ENCODE assay signal across 8 mouse cellular contexts in the genomic region with DNA sequence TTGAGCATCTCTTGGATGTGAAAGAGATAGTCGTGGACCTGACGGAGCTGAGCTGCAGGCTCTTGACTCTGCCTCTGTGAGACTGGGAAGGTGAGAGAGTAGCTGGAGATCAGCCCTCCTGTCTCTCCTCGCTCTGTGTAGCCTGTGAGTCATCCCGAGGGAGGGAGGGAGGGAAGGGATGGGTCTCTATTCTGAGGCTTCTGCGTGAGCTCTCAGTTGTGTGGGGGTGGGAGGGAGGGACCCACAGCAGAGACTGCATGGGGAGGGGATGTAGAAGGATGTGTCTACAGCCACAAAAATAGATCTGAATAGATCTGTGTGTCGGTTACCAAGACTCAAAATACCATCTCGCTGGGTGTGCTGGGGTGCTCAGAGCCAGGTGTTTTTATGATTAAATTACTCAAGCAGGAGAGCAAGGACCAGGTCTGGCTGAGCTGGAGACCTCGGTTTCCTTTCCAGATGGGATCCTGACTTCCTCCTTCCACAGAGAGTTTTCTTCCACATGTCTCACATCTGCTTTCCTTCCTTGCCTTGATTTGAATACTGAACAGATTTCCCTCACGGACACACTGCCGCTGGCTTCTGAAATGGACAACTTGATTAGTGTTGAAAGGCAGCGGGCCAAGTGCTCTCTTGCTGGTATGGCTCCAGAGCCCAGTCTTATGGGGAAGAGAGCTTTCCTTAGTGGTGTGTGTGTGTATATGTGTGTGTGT.
DNase-seq lines count a peak whose midpoint lies in the region; ATAC-seq and TF ChIP-seq lines count a peak whose summit lies in the region.

No protein-coding gene starts in this region.

- 58% methylated on average over 11 of the region's 11 CpGs for WGBS in midbrain, embryonic 11.5 days
- WGBS in midbrain, embryonic 16.5 days, result 50% methylated on average over 10 of the region's 11 CpGs
- WGBS in hindbrain, postnatal 0 days, result 38% methylated on average over 11 of the region's 11 CpGs
- 43% methylated on average over 11 of the region's 11 CpGs for WGBS in liver, embryonic 12.5 days (ENCODE audit: insufficient replicate concordance)

- no peaks in the 10 kb centered on the region for H3K36me3 ChIP-seq in midbrain, embryonic 11.5 days (ENCODE audit: control insufficient read depth, insufficient read depth, low read length)
- H3K36me3 ChIP-seq in midbrain, embryonic 16.5 days (ENCODE audit: control insufficient read depth, insufficient read depth, low read length), result no peaks in the 10 kb centered on the region
- no peaks in the 10 kb centered on the region for H3K36me3 ChIP-seq in hindbrain, postnatal 0 days (ENCODE audit: insufficient read depth, low read length)
- no peaks in the 10 kb centered on the region for H3K36me3 ChIP-seq in liver, embryonic 12.5 days

- no peak overlapping the region for H3K9ac ChIP-seq in midbrain, embryonic 11.5 days (ENCODE audit: low read length)
- H3K9ac ChIP-seq in midbrain, embryonic 16.5 days (ENCODE audit: low read depth, low read length), result no peak overlapping the region
- no peak overlapping the region for H3K9ac ChIP-seq in hindbrain, postnatal 0 days (replicated peaks; ENCODE audit: low read length)
- no peak overlapping the region for H3K9ac ChIP-seq in liver, embryonic 12.5 days

- H3K4me3 ChIP-seq in midbrain, embryonic 11.5 days (ENCODE audit: low read depth, low read length), result no peak overlapping the region
- H3K4me3 ChIP-seq in midbrain, embryonic 16.5 days (ENCODE audit: low read depth, low read length), result no peak overlapping the region
- no peak overlapping the region for H3K4me3 ChIP-seq in hindbrain, postnatal 0 days (ENCODE audit: low read length)
- no peak overlapping the region for H3K4me3 ChIP-seq in liver, embryonic 12.5 days

- TF ChIP-seq CTCF in hindbrain, postnatal 0 days (IDR thresholded peaks at IDR 0.05; ENCODE audit: low read depth), result no peak

- peak; percentile 11 to 15 for DNase-seq in cerebellum, postnatal 14 days
- DNase-seq in cerebellum, adult 8-10 months, result no peak
- DNase-seq in midbrain, embryonic 11.5 days (ENCODE audit: low spot score, missing footprints), result peak; percentile 86
- no peak for DNase-seq in hindbrain, postnatal 0 days (ENCODE audit: low spot score)
- peak; percentile 42 for DNase-seq in right cerebral cortex, postnatal 25 days
- DNase-seq in layer of hippocampus, adult 9-10 months (ENCODE audit: low spot score), result no peak

- no peaks in the 10 kb centered on the region for H3K27me3 ChIP-seq in midbrain, embryonic 11.5 days (ENCODE audit: control insufficient read depth, insufficient read depth, low read length)
- no peaks in the 10 kb centered on the region for H3K27me3 ChIP-seq in midbrain, embryonic 16.5 days (ENCODE audit: control insufficient read depth, insufficient read depth, low read depth, low read length)
- no peaks in the 10 kb centered on the region for H3K27me3 ChIP-seq in hindbrain, postnatal 0 days (ENCODE audit: insufficient read depth, low read length)
- peaks cover 21% of the 10 kb centered on the region for H3K27me3 ChIP-seq in liver, embryonic 12.5 days (replicated peaks)

- H3K4me2 ChIP-seq in midbrain, embryonic 11.5 days, result no peak overlapping the region
- no peak overlapping the region for H3K4me2 ChIP-seq in midbrain, embryonic 16.5 days (ENCODE audit: low read length)
- no peak overlapping the region for H3K4me2 ChIP-seq in hindbrain, postnatal 0 days (ENCODE audit: low read depth, low read length)
- no peak overlapping the region for H3K4me2 ChIP-seq in liver, embryonic 12.5 days

- H3K9me3 ChIP-seq in midbrain, embryonic 11.5 days (ENCODE audit: control insufficient read depth, low read length), result no peaks in the 10 kb centered on the region
- no peaks in the 10 kb centered on the region for H3K9me3 ChIP-seq in midbrain, embryonic 16.5 days (replicated peaks; ENCODE audit: control insufficient read depth, low read length, poor library complexity, severe bottlenecking)
- no peaks in the 10 kb centered on the region for H3K9me3 ChIP-seq in hindbrain, postnatal 0 days (ENCODE audit: low read length)
- no peaks in the 10 kb centered on the region for H3K9me3 ChIP-seq in liver, embryonic 12.5 days (replicated peaks)

- no peak overlapping the region for H3K27ac ChIP-seq in midbrain, embryonic 11.5 days (ENCODE audit: low read depth, low read length)
- no peak overlapping the region for H3K27ac ChIP-seq in midbrain, embryonic 16.5 days (ENCODE audit: low read length)
- H3K27ac ChIP-seq in hindbrain, postnatal 0 days, result no peak overlapping the region
- no peak overlapping the region for H3K27ac ChIP-seq in liver, embryonic 12.5 days

- ATAC-seq in midbrain, embryonic 11.5 days (ENCODE audit: low FRiP score), result no peak
- ATAC-seq in midbrain, embryonic 16.5 days, result no peak
- peak; percentile 35; the same call in 1 of the 2 replicates for ATAC-seq in hindbrain, postnatal 0 days
- ATAC-seq in liver, embryonic 12.5 days, result no peak

- H3K4me1 ChIP-seq in midbrain, embryonic 11.5 days (ENCODE audit: control insufficient read depth, insufficient read depth, low read length), result peaks cover 4% of the 10 kb centered on the region; the same call in 1 of the 2 replicates
- H3K4me1 ChIP-seq in midbrain, embryonic 16.5 days (ENCODE audit: control insufficient read depth, insufficient read depth, low read length), result peaks cover 4% of the 10 kb centered on the region; the same call in 1 of the 2 replicates
- H3K4me1 ChIP-seq in hindbrain, postnatal 0 days (ENCODE audit: insufficient read depth, low read length), result peaks cover 7% of the 10 kb centered on the region; the same call in 1 of the 2 replicates
- H3K4me1 ChIP-seq in liver, embryonic 12.5 days, result no peaks in the 10 kb centered on the region

Comparison
In these comparisons a context has a peak if more than half of its experiments do, and no peak if none do; other contexts are left out.
1. DNase-seq: peak in cerebellum, postnatal 14 days (2 of 2), midbrain, embryonic 11.5 days (single experiment) and right cerebral cortex, postnatal 25 days (single experiment); none in cerebellum, adult 8-10 months (single experiment), hindbrain, postnatal 0 days (single experiment) and layer of hippocampus, adult 9-10 months (single experiment).